Mouse (Mus musculus): ENCODE results near the gene Cd28.
A peak's percentile ranks its signal among the peaks of the same experiment; 100 is the strongest.
"Not testable (repeated sequence)": the region's sequence is repeated elsewhere in the genome, so short reads cannot be mapped to it uniquely, and the experiment has no call there.

The Cd28 gene

DNA sequence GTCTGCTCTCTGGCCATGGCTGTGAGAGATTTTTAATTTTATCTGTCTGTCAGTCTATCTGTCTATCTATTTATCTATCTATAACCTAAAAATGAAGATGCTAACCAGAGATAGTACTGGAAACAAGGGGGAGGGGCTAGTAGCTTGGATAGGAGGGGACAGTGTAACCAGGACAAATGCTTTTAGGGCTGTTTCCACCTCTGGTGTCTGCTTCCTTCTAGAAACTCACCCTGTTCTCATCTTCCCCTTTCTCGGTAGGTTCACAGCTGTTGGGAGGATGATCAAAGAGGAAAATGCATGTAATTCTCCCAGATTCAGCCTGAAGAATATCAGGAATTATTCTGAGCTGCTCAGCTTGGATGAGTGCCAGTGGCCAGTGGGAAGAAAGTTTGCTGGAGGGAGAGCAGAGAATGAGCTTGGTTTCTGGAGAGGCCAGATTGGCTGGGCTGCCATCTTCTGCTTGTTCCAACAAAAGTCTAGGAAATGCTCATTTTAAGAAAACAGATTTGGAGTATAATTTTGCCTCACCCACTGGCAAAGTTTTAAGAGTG is 83.3 kb downstream of the Cd28 start:
- DNase-seq (ENCODE audit: low spot score) = no peak

- no peak for DNase-seq (ENCODE audit: low spot score)
Measured at GRCm38 (mm10) chr1:60801210-60801671, 84.6 kb downstream of the Cd28 start.

- no peak for DNase-seq (ENCODE audit: low spot score)
Measured at GRCm38 (mm10) chr1:60803128-60803824, 86.7 kb downstream of the Cd28 start.

GRCm38 (mm10) chr1:60803825-60804696 is 87.5 kb downstream of the Cd28 start:
- no peak for DNase-seq (ENCODE audit: low spot score)

DNA sequence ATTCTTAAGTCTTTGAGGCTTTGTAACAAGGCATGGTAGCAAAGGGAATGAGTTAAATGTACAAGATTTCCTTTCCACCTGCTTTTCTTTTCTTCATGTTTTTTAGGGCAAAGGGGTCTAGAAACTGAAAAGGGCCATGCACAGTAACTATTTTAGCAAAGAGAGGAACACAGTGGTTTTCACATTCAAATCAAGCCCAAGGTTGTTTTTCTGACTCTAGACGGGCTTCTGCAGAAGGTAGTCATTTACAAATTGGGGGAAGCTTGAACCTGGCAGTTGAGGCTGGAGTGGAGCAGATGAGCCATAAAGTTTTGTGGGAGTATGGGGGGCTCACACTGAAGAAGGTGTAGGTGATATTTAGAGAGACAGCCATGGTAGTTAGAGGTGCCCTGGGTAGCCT is 88.6 kb downstream of the Cd28 start:
- DNase-seq (ENCODE audit: low spot score) = no peak

- DNase-seq (ENCODE audit: low spot score) = no peak
Measured at GRCm38 (mm10) chr1:60807748-60808147, 91.1 kb downstream of the Cd28 start.

- no peak for DNase-seq (ENCODE audit: low spot score)
Measured at GRCm38 (mm10) chr1:60808466-60808865, 91.9 kb downstream of the Cd28 start.

- DNase-seq (ENCODE audit: low spot score) = peak; percentile 10
Measured at GRCm38 (mm10) chr1:60809166-60809565, 92.6 kb downstream of the Cd28 start.

DNA sequence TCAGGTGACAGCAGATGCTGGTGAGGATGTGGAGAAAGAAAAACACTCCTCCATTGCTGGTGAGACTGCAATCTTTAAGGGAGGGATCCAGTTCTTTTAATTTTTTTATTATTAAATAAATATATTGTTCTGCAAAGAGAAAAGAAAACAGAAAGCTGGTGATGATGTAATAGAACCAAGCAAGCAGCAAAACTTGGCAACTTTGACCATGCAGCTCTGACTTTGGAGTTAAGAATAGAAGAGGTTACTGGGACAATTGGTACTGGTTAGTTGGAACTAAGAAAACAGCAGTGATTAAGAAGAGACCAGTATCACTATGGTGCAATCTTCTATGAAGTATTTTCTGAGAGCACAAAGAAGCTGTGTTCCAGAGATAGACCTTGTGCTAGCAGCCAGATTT is 94.2 kb downstream of the Cd28 start:
- no peak for DNase-seq (ENCODE audit: low spot score)

- no peak for DNase-seq (ENCODE audit: low spot score)
Measured at GRCm38 (mm10) chr1:60811998-60812397, 95.4 kb downstream of the Cd28 start.

DNA sequence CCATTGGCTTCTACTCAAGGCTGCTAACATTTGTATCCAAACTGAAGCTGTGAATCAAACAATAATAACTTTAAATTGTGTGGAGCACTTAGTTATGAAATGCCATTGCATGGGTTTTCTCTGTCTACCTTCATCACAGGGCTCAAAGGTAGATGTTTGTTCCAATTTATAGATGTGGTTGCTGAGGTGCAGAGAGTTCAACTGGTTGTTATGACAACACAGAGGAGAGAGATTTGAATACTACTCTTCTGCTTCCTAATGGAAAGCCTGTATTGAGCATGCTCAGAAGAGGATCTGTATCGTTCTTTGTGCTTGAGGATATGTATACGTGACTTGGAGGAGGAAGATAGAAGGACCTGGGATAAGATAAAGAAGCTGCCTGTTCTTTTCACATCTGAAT is 96.8 kb downstream of the Cd28 start:
- DNase-seq (ENCODE audit: low spot score) = no peak

- DNase-seq (ENCODE audit: low spot score) = no peak
Measured at GRCm38 (mm10) chr1:60815912-60816311, 99.3 kb downstream of the Cd28 start.

- not testable (repeated sequence) for DNase-seq (ENCODE audit: low spot score)
Measured at GRCm38 (mm10) chr1:60818491-60818890, 101.9 kb downstream of the Cd28 start.

DNA sequence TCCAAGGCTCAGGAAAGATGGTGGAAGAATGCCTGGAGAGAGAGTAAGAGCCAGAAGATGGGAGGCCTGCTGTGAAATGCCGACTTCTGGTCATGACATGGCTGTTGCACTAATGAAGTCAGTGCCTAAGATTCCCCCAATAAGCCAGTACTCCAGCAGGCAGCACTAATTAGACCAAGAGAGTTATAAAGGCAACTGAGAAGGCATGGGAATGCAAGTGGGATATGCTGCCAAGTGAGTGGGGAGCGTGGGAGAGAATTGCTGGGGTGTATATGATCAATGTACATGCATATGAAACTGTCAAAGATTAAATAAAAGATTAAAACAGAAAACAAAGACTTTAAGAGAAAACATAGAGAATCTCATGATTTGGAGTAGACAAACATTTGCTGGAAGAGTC is 103.4 kb downstream of the Cd28 start:
- no peak for DNase-seq (ENCODE audit: low spot score)

- no peak for DNase-seq (ENCODE audit: low spot score)
Measured at GRCm38 (mm10) chr1:60820981-60821380, 104.4 kb downstream of the Cd28 start.

GRCm38 (mm10) chr1:60821590-60821989 is 105.0 kb downstream of the Cd28 start:
- no peak for DNase-seq (ENCODE audit: low spot score)
